Mouse (Mus musculus): ENCODE results near the gene Slf2. TPM values are rescaled to one million over a fixed set of nuclear protein-coding genes. Genes with fewer than 3 reads are reported as not detected.

The Slf2 gene
- polyA plus RNA-seq, 1 experiment from 2014 or later: 7.5 TPM

DNA sequence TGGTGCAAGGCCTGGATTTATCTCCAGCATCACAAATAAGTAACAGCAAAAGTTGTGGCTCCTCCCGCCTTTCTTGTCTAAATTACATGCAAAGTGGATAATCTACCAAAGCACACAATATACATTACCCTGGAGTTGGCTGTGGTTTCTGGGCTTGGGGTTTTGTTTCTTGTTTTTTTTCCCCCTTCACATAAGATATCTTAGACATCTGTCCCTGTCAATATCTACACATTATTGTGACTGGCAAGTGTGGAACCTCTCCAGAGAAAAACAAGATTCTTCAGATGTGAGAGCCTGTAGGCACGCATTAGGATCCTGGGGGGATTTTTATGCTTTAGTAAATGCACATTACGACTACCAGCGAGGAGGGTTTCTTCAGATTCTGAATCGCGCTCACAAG lies 12.8 kb upstream of the Slf2 start:
- Histone ChIP-seq H3K4me3 (ENCODE audit: low read depth, low read length) (no peak overlapping the region), H3K36me3 (replicated peaks; ENCODE audit: insufficient read depth, low read length) (no peaks in the 10 kb centered on the region), H3K9me3 (ENCODE audit: low read length) (no peaks in the 10 kb centered on the region), H3K27ac (ENCODE audit: low read depth) (no peak overlapping the region), H3K9ac (replicated peaks) (no peak overlapping the region), H3K27me3 (ENCODE audit: insufficient read depth, low read length) (no peaks in the 10 kb centered on the region), H3K4me1 (ENCODE audit: insufficient read depth) (no peaks in the 10 kb centered on the region), H3K4me2 (ENCODE audit: low read depth, low read length) (no peak overlapping the region)
- 89% methylated on average over 6 of the region's 6 CpGs for WGBS (ENCODE audit: insufficient replicate concordance)
- ATAC-seq (no peak), DNase-seq (no peak)
- TF ChIP-seq CTCF (IDR thresholded peaks at IDR 0.05; ENCODE audit: low read depth) (no peak), EP300 (IDR thresholded peaks at IDR 0.05; ENCODE audit: low read depth) (no peak)

- Histone ChIP-seq H3K27ac (ENCODE audit: low read depth) (no peak overlapping the region), H3K27me3 (ENCODE audit: insufficient read depth, low read length) (no peaks in the 10 kb centered on the region), H3K4me2 (ENCODE audit: low read depth, low read length) (no peak overlapping the region), H3K4me3 (ENCODE audit: low read depth, low read length) (no peak overlapping the region), H3K9ac (replicated peaks) (no peak overlapping the region), H3K9me3 (ENCODE audit: low read length) (no peaks in the 10 kb centered on the region), H3K4me1 (ENCODE audit: insufficient read depth) (no peaks in the 10 kb centered on the region), H3K36me3 (replicated peaks; ENCODE audit: insufficient read depth, low read length) (no peaks in the 10 kb centered on the region)
- 58% methylated on average over 1 of the region's 1 CpGs for WGBS (ENCODE audit: insufficient replicate concordance)
- no peak for DNase-seq
- ATAC-seq: no peak
- TF ChIP-seq EP300 (IDR thresholded peaks at IDR 0.05; ENCODE audit: low read depth): no peak
- TF ChIP-seq CTCF (IDR thresholded peaks at IDR 0.05; ENCODE audit: low read depth): no peak
Observed at GRCm38 (mm10) chr19:44921466-44922139, 9.3 kb upstream of the Slf2 start.

GRCm38 (mm10) chr19:44922521-44922920 lies 8.4 kb upstream of the Slf2 start:
- DNase-seq: no peak
- Histone ChIP-seq H3K9me3 (ENCODE audit: low read length) (no peaks in the 10 kb centered on the region), H3K4me3 (ENCODE audit: low read depth, low read length) (no peak overlapping the region), H3K36me3 (replicated peaks; ENCODE audit: insufficient read depth, low read length) (no peaks in the 10 kb centered on the region), H3K27ac (ENCODE audit: low read depth) (no peak overlapping the region), H3K9ac (replicated peaks) (no peak overlapping the region), H3K4me1 (ENCODE audit: insufficient read depth) (no peaks in the 10 kb centered on the region), H3K27me3 (ENCODE audit: insufficient read depth, low read length) (no peaks in the 10 kb centered on the region), H3K4me2 (ENCODE audit: low read depth, low read length) (no peak overlapping the region)
- no peak for ATAC-seq
- TF ChIP-seq CTCF (IDR thresholded peaks at IDR 0.05; ENCODE audit: low read depth) (no peak), EP300 (IDR thresholded peaks at IDR 0.05; ENCODE audit: low read depth) (no peak)
- WGBS (ENCODE audit: insufficient replicate concordance): 76% methylated on average over 2 of the region's 2 CpGs

DNA sequence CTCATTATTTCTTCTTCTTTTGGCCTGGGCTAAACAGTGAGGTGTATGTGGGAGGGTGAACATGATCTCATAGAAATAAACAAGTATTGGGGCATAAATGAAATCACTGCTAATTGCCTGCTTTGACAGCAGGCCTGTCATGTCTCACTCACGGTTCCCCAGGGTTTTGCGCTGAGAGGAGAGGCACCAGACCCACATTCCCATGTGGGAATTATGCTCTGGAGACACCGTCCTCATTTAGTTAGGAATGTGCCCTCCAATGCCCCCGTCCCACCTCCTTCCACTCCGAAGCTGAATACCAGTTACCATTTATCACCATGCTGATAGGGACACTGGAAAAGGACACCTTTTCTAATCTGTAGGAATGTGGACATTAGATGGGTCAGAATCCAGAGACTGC lies 6.3 kb upstream of the Slf2 start:
- Histone ChIP-seq H3K9me3 (ENCODE audit: low read length) (no peaks in the 10 kb centered on the region), H3K27ac (ENCODE audit: low read depth) (no peak overlapping the region), H3K27me3 (ENCODE audit: insufficient read depth, low read length) (no peaks in the 10 kb centered on the region), H3K36me3 (replicated peaks; ENCODE audit: insufficient read depth, low read length) (no peaks in the 10 kb centered on the region), H3K4me2 (ENCODE audit: low read depth, low read length) (no peak overlapping the region), H3K9ac (replicated peaks) (no peak overlapping the region), H3K4me1 (ENCODE audit: insufficient read depth) (0 out of 2 replicates have a peak, but pooled peaks cover 4% of the 10 kb centered on the region), H3K4me3 (ENCODE audit: low read depth, low read length) (no peak overlapping the region)
- DNase-seq (no peak), ATAC-seq (no peak)
- WGBS (ENCODE audit: insufficient replicate concordance): 70% methylated on average over 5 of the region's 5 CpGs
- no peak for TF ChIP-seq CTCF (IDR thresholded peaks at IDR 0.05; ENCODE audit: low read depth)
- TF ChIP-seq EP300 (IDR thresholded peaks at IDR 0.05; ENCODE audit: low read depth): no peak

GRCm38 (mm10) chr19:44926781-44927180 lies 4.2 kb upstream of the Slf2 start:
- TF ChIP-seq EP300 (IDR thresholded peaks at IDR 0.05; ENCODE audit: low read depth) (no peak), CTCF (IDR thresholded peaks at IDR 0.05; ENCODE audit: low read depth) (no peak)
- no peak overlapping the region for H3K4me3 ChIP-seq (ENCODE audit: low read depth, low read length)
- H3K9me3 ChIP-seq (ENCODE audit: low read length): no peaks in the 10 kb centered on the region
- 0 out of 2 replicates have a peak, but pooled peaks cover 4% of the 10 kb centered on the region for H3K4me1 ChIP-seq (ENCODE audit: insufficient read depth)
- no peak overlapping the region for H3K27ac ChIP-seq (ENCODE audit: low read depth)
- no peaks in the 10 kb centered on the region for H3K36me3 ChIP-seq (replicated peaks; ENCODE audit: insufficient read depth, low read length)
- 74% methylated on average over 6 of the region's 6 CpGs for WGBS (ENCODE audit: insufficient replicate concordance)
- no peak overlapping the region for H3K9ac ChIP-seq (replicated peaks)
- ATAC-seq: no peak
- DNase-seq: no peak
- H3K4me2 ChIP-seq (ENCODE audit: low read depth, low read length): no peak overlapping the region
- no peaks in the 10 kb centered on the region for H3K27me3 ChIP-seq (ENCODE audit: insufficient read depth, low read length)

DNA sequence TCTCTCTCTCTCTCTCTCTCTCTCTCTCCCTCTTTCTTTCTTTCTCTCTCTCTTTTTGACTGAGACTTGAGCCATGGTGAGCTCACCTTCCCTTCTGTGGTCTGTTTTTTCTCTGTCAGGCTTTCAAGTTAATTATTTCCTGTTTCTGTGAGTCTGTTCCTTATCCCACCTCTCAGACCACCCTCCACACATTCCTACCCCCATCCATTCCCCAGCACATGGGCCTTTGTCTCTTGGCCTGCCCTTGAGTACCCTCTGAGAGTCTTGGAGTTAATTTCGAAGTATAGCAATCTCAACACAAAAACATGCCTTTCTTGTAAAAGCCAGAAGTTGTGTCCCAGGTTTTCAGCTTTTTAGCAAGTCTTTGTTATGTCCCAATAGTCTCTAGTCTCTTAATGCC lies 3.7 kb upstream of the Slf2 start:
- TF ChIP-seq EP300 (IDR thresholded peaks at IDR 0.05; ENCODE audit: low read depth): no peak
- no peak for TF ChIP-seq CTCF (IDR thresholded peaks at IDR 0.05; ENCODE audit: low read depth)
- Histone ChIP-seq H3K4me1 (ENCODE audit: insufficient read depth) (0 out of 2 replicates have a peak, but pooled peaks cover 6% of the 10 kb centered on the region), H3K4me2 (ENCODE audit: low read depth, low read length) (no peak overlapping the region), H3K4me3 (ENCODE audit: low read depth, low read length) (no peak overlapping the region), H3K27ac (ENCODE audit: low read depth) (no peak overlapping the region), H3K9me3 (ENCODE audit: low read length) (no peaks in the 10 kb centered on the region), H3K9ac (replicated peaks) (no peak overlapping the region), H3K27me3 (ENCODE audit: insufficient read depth, low read length) (no peaks in the 10 kb centered on the region), H3K36me3 (replicated peaks; ENCODE audit: insufficient read depth, low read length) (no peaks in the 10 kb centered on the region)
- 55% methylated on average over 1 of the region's 1 CpGs for WGBS (ENCODE audit: insufficient replicate concordance)
- no peak for DNase-seq
- no peak for ATAC-seq
